Mouse (Mus musculus) urinary bladder, adult 2 months (tissue): ENCODE measurements around the gene Srpk2. TPM values are rescaled to one million over a fixed set of nuclear protein-coding genes. Genes with fewer than 3 reads are reported as not detected.
"Not testable (repeated sequence)": the region's sequence is repeated elsewhere in the genome, so short reads cannot be mapped to it uniquely, and the experiment has no call there.

Experiments
- DNase-seq: peaks from one replicate; pipeline ENCODE4 v3.0.0; 2022; ENCODE audit warnings: low spot score
- polyA plus RNA-seq: library from polyadenylated mRNA; depleted of rRNA; stranded (reverse); fragments of >200 nt; gene quantifications from 2 replicates; pipeline ENCODE4 v1.2.3, GENCODE M21; 2012

Srpk2 gene
- polyA plus RNA-seq, 1 experiment = 27.4 TPM

DNA sequence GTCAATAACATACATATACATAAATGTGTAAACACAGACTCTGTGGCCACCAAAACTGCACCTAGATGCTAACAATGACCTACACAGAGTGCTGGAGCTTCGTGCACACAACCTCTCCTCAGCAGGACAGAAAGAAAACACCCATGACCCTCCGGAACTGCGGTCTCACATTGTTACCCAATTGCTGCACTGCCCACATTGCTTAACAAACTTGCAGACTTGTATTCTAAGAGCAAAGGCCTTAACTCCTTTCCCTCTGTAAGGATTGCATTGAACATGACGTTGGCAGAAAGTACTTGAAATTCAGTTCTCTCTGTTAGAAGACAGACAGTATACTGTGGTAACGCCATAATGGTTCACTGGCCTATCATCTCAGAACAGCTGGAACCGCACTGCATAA is 118.0 kb downstream of the Srpk2 start:
- DNase-seq = no peak

DNA sequence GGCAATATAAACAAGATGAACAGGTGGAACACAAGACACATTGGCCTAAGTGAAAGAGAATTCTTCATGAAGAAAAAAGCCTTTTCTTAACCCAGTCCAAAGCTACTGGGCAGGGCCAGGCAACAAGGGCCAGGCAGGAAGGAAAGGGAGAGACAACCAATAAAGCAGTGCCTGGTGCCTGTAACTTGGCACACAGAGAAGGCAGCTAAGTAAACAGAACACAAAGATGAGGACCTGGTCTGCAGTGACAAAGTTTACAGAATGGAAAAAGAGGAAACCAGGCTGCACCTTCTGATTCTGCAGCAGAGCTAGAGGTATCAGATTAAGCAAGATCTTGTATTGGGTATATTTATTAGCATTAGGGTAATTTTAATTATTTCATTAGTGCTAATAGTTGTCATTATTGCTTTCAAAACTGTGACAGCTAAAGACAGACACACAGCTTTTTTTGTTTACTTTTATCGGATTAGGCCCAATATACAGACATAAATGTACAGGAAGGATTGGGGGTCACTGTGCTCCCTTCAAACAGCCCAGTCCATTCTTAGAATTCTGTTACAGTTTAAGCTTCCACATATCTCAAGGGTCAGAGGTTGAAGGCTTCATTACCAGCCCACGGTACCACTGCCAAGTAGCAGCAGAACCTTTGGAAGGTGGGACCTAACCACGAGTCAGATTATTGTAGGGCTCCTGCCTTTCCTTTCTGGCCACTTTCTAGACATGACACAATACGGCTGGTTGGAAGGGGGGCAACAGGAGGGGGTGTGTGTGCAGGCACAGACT is 121.9 kb downstream of the Srpk2 start:
- no peak for DNase-seq

DNA sequence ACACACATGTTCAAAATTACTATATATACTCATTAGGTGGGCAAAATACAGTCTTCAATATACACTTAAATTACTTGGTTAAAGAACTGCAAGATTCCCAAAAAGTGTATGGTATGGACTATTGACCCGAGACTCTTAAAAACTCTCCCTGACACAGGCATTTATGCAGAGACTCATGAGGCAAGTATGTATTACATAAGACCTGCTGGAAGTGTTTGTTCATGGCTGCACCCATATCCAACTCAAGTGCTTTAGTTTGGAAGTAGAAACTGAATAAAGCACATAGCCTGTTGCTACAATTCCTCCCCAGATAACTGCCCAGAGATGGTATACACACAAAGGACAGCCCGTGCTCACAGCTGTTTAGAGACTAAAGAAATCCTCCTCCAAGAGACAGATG is 123.2 kb downstream of the Srpk2 start:
- DNase-seq = no peak

DNA sequence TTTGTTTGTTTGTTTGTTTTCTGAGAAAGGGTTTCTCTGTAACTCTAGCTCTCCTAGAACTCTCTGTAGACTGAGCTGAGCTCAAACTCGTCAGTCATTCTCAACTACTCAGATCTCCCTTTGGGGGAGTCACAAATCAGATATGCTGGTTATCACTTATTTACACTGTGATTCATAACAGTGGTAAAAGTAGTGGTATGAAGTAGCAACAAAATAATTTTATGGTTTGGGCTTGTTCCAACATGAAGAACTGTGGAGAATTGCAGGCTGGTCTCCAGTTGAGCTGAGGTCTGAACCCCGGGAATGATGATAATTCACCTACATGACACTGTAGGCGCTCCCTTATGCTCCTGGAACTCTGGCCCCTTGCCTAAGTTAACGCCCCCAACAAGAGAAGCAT is 124.2 kb downstream of the Srpk2 start:
- no peak for DNase-seq

DNA sequence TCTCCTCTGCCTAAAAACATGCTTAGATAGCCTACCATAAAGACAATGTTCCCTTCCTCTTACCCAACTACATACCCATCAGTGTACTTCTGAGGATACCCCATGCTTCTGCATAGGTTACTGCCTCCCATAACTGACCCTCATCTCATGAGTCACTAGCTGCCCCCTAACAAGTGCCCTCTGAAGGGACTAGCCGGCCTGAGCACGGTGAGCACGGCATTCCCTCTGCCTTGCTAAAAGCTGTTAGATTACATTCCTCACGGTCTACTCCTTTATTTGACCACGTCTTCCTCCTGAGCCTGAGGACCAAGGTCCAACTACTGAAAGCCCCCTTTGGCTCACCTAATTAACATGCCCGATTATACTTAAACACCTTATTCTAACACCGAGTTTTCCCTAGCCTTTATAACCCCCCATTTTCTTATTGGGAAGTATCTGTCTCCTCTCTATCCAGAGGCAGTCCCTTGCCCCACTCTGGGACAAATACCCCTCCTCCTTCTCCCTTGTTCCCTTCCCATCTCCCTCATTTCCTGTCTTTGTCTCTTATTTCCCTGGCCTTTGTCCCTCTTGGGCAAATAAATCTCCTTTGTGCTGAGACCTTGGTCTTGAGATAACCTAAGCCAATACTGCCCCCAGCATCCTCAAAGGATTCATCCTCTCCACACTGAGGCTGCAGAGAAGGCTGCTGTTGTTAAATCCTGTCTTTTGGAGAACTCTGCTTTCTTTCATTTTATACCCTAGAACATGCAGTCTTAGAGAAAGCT is 128.2 kb downstream of the Srpk2 start:
- no peak for DNase-seq

DNA sequence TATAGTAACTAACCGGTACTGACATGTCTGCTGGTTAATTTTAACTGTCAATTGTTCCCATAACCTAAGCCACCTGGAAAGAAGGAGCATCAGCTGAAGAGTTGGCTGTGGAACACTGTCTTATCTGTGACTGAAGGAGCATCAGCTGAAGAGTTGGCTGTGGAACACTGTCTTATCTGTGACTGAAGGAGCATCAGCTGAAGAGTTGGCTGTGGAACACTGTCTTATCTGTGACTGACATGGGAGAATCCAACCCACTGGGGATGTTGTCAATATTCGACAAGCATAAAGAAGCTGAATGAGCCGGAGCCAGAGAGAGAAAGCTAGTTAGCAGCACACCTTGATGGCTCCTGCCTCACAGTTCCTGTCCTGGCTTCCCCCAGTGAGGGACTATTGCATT is 131.1 kb downstream of the Srpk2 start:
- DNase-seq = not testable (repeated sequence)

DNA sequence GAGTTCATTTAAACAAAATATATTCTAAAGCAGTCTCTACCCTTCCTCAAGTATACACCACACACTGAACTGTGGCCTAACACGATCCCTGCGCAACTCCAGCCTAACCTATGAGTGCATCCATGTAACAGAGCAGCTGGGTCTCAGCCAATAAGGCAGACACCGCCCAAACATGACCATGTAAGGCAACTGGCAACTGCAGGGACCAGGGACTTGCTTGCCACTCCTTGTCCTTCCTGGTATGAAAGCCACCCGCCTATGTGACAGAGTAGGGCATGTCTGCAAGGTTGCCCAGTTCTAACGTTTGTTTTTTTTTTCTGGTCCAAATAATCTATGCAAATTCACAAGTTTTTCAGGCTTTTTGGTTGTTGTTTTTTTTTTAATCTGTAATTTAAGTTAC is 132.7 kb downstream of the Srpk2 start:
- DNase-seq = no peak

DNA sequence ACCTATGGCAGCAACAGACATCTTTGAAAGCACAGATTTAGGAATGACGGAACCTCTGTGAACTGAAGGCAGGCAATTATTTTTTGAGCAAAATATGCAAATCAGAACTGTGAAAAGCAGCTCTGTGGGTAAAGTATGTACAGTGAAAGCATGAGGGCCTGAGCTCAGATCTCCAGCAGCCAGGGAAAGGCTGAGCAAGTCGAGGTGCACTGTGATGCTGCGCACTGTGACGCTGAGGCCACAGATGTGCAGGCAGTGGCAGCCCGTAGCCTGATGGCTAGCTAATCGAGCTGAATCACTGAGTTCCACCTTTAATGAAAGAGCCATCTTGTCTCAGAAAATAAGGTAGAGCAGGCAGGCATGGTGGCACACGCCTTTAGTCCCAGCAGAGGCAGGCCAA is 148.7 kb downstream of the Srpk2 start:
- DNase-seq = no peak

DNA sequence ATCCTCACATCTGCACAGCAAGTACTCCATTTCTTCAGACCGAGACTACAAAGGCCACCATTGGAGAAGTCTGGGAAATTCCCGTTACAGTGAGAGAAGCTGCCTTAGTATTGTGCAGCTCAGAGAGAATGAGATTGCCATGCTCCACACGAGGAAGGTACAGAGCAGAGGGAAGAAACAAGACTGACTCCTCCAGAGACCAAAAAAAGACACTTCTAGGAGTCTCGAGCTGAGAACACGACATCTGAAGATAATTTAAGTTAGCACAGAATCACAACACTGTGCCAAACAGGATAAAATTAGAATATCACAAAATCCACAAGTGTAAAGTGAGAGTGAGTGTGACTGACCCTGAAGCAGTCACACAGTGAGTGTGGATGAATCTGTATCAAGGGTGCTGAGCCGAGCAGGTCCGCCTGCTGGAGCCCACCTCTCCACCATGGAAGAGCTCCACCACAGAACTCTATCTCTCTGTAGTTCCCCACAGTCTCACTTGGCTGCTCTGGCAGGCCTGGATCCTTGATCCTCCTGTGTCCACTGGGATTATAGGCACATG is 152.8 kb downstream of the Srpk2 start:
- DNase-seq = no peak

DNA sequence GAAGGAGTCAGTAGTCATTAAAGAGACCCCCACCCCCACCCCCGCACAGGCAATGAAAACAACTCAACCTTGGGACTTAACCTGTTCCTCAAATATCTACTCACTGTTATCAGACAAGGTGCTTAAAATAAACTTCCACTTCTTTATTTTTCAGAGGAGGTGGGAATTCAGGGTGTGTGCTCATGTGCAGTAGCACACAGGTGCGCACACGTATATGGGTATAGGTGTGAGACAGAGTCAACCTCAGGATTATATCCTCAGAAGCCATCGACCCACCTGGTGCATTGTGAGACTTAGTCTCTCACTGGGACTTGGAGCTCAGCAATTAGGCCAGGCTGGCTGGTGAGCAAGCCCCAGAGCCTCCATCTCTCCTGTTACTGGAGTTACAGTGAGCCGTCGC is 153.3 kb downstream of the Srpk2 start:
- no peak for DNase-seq

DNA sequence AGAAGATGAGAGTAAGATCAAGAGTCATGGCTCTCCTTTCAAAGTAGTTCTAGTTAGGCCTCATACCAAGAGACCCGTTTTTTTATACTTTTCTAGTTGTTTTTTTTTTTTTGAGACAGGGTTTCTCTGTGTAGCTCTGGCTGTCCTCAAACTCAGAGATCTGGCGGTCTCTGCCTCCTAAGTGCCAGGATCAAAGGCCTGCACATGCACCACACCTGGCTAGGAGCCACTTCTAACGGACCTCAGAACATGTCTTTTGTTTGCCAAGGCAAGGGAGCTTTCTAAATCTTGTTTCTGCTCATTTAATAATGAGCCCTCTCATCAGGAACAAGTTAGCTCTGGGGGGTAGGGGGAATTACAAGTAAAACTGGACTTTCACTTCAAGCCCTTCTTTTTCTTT is 159.8 kb downstream of the Srpk2 start:
- DNase-seq = no peak

DNA sequence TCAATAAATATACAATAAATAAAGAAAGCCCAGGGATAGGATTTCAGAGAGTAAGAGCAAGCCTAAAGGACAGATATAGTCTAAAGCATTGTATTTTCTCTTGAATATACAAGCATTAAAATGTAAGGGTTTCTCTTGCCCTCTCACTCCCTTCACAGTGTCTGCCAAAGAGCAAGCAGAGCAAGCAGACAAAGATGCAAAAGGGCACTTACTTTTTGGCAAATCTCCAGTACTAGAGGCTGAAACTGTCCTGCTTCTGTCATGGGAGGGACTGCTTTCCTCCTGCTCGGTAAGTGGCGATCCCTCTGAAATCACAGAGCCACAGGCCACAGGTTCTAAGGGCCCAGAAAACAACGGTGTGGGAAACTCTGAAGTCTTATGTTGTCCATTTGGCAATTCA is 160.5 kb downstream of the Srpk2 start:
- DNase-seq = no peak

DNA sequence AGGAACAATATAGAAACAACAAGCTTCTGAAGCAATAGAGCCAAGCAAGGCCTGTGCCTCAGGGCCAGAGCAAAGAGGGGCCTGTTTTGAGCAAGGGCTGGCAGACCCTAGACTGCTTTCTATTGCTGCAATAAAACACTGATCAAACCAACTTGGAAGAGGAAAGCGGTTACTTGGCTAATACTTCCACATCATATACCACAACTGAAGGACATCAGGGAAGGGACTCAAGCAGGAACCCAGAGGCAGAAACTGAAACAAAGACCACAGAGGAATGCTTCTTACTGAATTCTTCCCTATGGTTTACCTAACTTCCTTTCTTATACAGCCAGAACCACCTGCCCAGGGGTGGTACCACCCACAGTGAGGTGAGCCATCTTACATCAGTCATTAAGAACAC is 162.8 kb downstream of the Srpk2 start:
- DNase-seq = no peak

DNA sequence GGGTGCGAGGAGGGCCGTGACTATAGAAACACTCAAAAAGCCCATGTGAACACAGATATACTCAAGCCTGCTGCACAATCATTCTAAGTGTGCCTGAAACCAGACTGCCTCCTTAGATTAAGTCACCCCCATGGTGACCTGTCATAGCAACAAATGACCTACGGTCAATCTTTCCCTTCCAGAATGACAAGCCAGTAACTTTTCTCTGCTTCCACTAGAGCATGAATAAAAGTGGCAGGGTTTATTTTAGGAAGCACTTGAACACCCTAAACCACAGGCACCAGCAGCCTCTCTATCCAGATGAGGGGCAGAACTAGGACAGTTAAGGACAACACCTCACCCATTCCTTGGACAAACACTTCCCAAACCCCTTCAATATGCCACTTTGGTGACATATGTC is 164.7 kb downstream of the Srpk2 start:
- no peak for DNase-seq

DNA sequence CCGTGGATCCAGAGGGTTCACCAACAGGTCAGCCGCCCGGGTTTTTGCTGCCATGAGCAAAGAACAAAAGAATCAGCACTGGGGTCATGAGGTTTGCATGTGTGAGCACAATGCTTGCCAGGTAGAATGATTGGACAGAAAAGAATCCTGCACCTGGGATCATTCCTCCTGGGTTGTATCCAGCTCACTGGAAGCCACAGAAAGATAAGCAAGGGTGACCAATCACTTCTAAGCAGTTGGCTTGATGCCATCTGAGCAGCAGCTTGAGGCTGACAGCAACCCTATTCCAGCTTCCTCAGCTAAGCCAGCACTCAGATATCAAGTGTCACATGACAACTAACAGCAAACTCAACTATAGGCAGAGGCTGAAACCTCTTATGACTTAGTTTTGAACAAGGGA is 165.7 kb downstream of the Srpk2 start:
- no peak for DNase-seq

DNA sequence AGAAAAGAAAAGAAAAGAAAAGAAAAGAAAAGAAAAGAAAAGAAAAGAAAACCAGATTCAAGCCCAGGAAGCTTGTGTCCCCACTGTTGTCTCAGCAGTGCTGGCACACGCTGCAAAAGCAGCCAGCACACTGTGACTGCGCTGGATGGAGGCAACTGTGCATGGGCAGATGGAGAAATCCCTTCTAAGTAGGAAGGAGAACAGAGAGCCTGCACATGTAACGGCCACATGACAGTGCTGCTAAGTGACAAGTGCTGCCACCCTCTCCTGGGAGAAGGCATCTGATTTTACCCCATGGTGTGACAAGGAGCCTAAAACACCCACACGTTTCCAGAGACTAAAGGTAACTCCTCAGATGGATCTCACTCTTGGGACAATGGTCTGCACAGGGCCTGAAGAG is 166.6 kb downstream of the Srpk2 start:
- DNase-seq = no peak

DNA sequence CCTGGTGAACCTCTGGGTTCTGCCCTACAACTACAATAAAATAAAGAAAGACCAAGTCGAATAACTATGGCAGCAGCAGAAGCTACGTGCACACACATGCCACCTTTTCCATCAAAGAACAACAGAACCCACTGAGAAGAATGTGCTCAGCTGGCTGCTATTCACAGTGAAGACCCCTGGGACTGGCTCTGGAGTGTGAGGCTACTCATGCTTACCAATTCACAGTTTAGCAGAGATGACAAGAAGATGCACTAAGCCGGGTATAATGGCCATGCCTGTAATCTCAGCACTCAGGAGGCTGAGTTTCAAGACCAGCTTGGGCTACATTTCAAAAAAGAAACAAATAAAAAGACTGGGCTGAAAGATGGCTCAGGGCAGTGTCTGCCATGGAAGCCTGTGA is 167.5 kb downstream of the Srpk2 start:
- no peak for DNase-seq

DNA sequence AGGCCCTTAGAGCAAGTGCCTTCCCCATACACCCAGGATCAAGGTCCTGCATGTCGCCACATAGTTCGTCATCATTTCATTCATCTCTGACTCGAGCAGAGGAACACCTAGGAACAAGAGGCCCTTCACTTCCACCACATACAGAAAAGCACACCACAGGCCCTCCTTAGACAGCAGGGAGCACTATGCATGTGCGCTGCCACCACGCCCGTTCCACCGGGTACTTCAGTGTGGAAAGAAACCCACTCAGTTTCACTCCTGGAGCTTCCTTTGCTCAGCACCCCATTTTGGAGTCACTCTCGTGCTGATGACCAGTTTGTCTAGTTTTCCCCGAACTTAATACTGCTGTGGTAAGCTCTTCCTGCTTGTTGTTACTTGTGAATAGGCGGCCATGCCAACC is 169.4 kb downstream of the Srpk2 start:
- DNase-seq = no peak

DNA sequence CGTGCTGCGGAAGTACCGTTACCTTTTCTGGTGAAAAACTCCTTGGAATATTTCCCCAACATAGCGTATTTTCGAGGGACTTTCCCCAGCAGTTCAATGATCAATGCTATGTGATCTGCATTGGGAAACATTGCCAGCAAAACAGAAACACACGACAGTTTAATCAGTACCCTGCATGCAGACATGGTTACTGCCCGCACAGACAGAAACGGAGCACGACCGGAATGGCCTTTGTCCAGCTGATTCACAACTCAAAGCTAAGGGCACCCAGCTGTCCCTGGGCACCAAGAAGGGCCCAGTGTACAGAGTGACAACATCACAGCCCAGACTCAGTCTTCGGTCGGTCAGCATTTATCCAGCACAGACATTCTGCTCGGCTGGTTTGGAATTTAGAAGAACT is 170.9 kb downstream of the Srpk2 start:
- DNase-seq = no peak

DNA sequence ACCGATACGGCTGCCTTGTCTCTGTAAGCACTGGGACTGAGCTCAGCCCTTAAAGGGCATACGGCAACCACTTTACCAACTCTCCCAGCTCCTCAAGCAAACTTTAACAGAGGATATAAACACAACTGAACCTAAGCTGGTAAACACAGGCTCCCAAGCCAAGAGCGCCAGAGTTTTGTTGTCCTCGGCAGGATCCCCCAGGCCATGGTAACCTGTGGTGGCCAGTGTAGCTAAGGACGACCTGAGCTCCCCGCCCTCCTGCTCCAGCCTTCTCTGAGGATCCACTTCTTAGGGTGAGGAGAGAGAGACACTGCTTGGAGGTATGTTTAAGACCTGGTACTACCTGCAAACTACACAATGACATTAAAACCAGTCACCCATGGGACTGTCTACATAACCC is 171.9 kb downstream of the Srpk2 start:
- DNase-seq = no peak

DNA sequence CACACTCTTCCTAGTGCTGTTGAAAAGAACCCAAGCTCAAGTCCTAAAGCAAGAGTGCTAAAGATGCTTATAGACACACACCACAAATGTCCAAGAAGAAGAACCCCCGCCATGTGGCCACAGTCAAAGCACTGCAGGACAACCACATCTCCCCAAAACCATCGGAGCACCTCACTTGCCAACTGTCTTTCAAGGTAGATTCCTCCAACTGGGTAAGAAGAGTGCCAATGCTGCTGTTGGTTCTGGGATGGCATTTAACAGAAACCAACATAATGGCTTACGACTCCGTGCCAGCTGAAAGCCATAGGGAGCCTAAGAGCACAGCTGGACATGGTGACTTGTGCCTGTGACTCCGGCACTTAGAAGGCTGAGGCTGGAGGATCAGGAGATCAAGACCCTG is 173.0 kb downstream of the Srpk2 start:
- DNase-seq = no peak

DNA sequence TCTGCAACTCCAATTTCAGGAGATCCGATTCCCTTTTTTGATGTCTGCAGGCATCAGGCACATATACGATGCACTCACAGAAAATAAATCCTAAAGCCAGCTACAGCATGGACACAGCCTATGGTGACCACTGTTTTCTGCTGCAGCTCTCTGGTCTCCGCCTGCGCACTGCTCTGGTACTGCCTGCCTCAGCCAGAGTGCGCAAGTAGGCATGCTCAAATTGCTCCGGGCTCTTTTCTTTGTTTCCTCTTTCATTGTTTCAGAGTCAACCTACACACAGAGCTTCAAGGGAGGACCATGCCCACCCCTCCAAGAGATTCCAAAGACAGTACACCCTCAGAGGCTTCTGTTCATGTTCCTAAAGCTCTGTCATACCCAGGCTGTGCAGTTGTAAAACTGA is 175.8 kb downstream of the Srpk2 start:
- no peak for DNase-seq

DNA sequence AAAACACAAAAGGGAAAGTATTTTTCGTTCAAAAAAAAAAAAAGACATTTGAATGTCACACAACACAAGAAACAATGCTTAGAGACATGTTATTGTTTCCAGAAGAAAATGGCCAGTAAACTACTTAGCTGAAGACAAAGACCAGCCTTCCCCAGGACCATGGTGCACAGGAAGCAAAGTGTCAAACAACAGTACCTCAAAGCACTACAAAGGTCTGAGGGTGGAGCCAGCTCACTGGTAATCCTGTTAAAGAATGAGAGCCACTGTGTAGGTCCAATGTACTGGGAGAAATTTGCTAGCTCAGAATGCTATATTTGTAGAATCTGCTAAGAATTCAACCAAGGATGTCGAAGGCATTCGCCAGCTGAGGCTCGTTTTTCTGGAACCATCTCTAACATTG is 177.2 kb downstream of the Srpk2 start:
- DNase-seq = no peak
